In genomic region chr10:34282420-34283238, GRCm38 (mm10) we compare ENCODE assay signal across 8 mouse cellular contexts. TPM values are rescaled to one million over a fixed set of nuclear protein-coding genes. Genes with fewer than 3 reads are reported as not detected.
A peak's percentile ranks its signal among the peaks of the same experiment; 100 is the strongest.
DNase-seq lines count a peak whose midpoint lies in the region; ATAC-seq and TF ChIP-seq lines count a peak whose summit lies in the region.

No protein-coding gene starts in this region.

- no peaks in the 10 kb centered on the region for H3K27me3 ChIP-seq in embryonic facial prominence, embryonic 10.5 days (replicated peaks; ENCODE audit: low read depth, poor library complexity, severe bottlenecking)
- H3K27me3 ChIP-seq in liver, embryonic 12.5 days (replicated peaks) = no peaks in the 10 kb centered on the region
- no peaks in the 10 kb centered on the region for H3K27me3 ChIP-seq in midbrain, postnatal 0 days (ENCODE audit: insufficient read depth, low read length)

- WGBS in embryonic facial prominence, embryonic 10.5 days = 5% methylated on average over 47 of the region's 47 CpGs
- 4% methylated on average over 47 of the region's 47 CpGs for WGBS in liver, embryonic 12.5 days (ENCODE audit: insufficient replicate concordance)
- 4% methylated on average over 47 of the region's 47 CpGs for WGBS in midbrain, postnatal 0 days

- H3K4me1 ChIP-seq in embryonic facial prominence, embryonic 10.5 days = peaks cover 14% of the 10 kb centered on the region
- H3K4me1 ChIP-seq in liver, embryonic 12.5 days = peaks cover 21% of the 10 kb centered on the region
- peaks cover 9% of the 10 kb centered on the region; the same call in 1 of the 2 replicates for H3K4me1 ChIP-seq in midbrain, postnatal 0 days (ENCODE audit: insufficient read depth, low read length)

- peak overlapping the region; percentile 98 for H3K4me3 ChIP-seq in embryonic facial prominence, embryonic 10.5 days
- H3K4me3 ChIP-seq in liver, embryonic 12.5 days = peak overlapping the region; percentile 99
- peak overlapping the region; percentile 100 for H3K4me3 ChIP-seq in midbrain, postnatal 0 days (ENCODE audit: low read depth, low read length)

- peak overlapping the region; percentile 97 for H3K9ac ChIP-seq in liver, embryonic 12.5 days
- peak overlapping the region; percentile 96 for H3K9ac ChIP-seq in midbrain, postnatal 0 days (replicated peaks; ENCODE audit: low read length, poor library complexity, severe bottlenecking)

- DNase-seq in CD4-positive, CD25-positive, alpha-beta regulatory T cell, adult 2 months (ENCODE audit: low read depth, low spot score) = peak; percentile 56
- DNase-seq in adipocyte (ENCODE audit: low spot score) = peak; percentile 67
- DNase-seq in embryonic facial prominence, embryonic 10.5 days (ENCODE audit: low spot score) = no peak
- DNase-seq in heart, adult 9 months (ENCODE audit: low spot score in 2 of 2) = peak; percentile 50 to 58
- peak; percentile 63 to 81 for DNase-seq in kidney, adult 8-10 months
- DNase-seq in midbrain, postnatal 0 days (ENCODE audit: low spot score) = peak; percentile 45
- peak; percentile 39 to 63 for DNase-seq in urinary bladder, postnatal 4 days (ENCODE audit: low spot score in 2 of 2)

- peaks cover 23% of the 10 kb centered on the region for H3K36me3 ChIP-seq in embryonic facial prominence, embryonic 10.5 days (replicated peaks)
- H3K36me3 ChIP-seq in liver, embryonic 12.5 days = peaks cover 7% of the 10 kb centered on the region
- H3K36me3 ChIP-seq in midbrain, postnatal 0 days (ENCODE audit: insufficient read depth, low read length) = 0 out of 2 replicates have a peak, but pooled peaks cover 6% of the 10 kb centered on the region

- H3K27ac ChIP-seq in embryonic facial prominence, embryonic 10.5 days (replicated peaks) = peak overlapping the region; percentile 93
- peak overlapping the region; percentile 87 for H3K27ac ChIP-seq in liver, embryonic 12.5 days
- H3K27ac ChIP-seq in midbrain, postnatal 0 days (ENCODE audit: low read depth, low read length) = peak overlapping the region; percentile 90

- no peaks in the 10 kb centered on the region for H3K9me3 ChIP-seq in embryonic facial prominence, embryonic 10.5 days
- no peaks in the 10 kb centered on the region for H3K9me3 ChIP-seq in liver, embryonic 12.5 days (replicated peaks)
- no peaks in the 10 kb centered on the region for H3K9me3 ChIP-seq in midbrain, postnatal 0 days (ENCODE audit: low read length)

- H3K4me2 ChIP-seq in liver, embryonic 12.5 days = peak overlapping the region; percentile 84
- peak overlapping the region; percentile 88 for H3K4me2 ChIP-seq in midbrain, postnatal 0 days (ENCODE audit: low read depth, low read length, poor library complexity, severe bottlenecking)

- ATAC-seq in liver, embryonic 12.5 days = peak; percentile 53
- ATAC-seq in midbrain, postnatal 0 days (ENCODE audit: low FRiP score) = peak; percentile 48

- no peak for TF ChIP-seq CTCF in midbrain, postnatal 0 days (IDR thresholded peaks at IDR 0.05)

RNA-seq across cellular contexts. Expression of gene Tspyl1, which starts 0.6 kb away (rescaled TPM):
- 67.9 and 70.5 TPM in 2 replicates for polyA plus RNA-seq in embryonic facial prominence, embryonic 10.5 days (2016; fragmentation: Nextera tagmentation; extraction: Ambion mirVana)
- polyA plus RNA-seq in liver, embryonic 12.5 days (2016; fragmentation: Nextera tagmentation; extraction: Ambion mirVana) = 40.3 and 40.9 TPM in 2 replicates
- total RNA-seq in midbrain, postnatal 0 days (2014; rRNA removed) = 93.3 and 94.2 TPM in 2 replicates
- 129 and 139 TPM in 2 replicates for polyA plus RNA-seq in midbrain, postnatal 0 days (2015; fragmentation: Nextera tagmentation; extraction: Ambion mirVana)

RNA-seq across cellular contexts. Expression of gene Tspyl4, which starts 14.6 kb away (rescaled TPM):
- polyA plus RNA-seq in embryonic facial prominence, embryonic 10.5 days (2016; fragmentation: Nextera tagmentation; extraction: Ambion mirVana) = 37.3 and 37.9 TPM in 2 replicates
- polyA plus RNA-seq in liver, embryonic 12.5 days (2016; fragmentation: Nextera tagmentation; extraction: Ambion mirVana) = 1.5 and 2.1 TPM in 2 replicates
- 579 and 597 TPM in 2 replicates for total RNA-seq in midbrain, postnatal 0 days (2014; rRNA removed)
- 508 and 510 TPM in 2 replicates for polyA plus RNA-seq in midbrain, postnatal 0 days (2015; fragmentation: Nextera tagmentation; extraction: Ambion mirVana)

Comparison
In these comparisons a context has a peak if more than half of its experiments do, and no peak if none do; other contexts are left out.
1. RNA of gene Tspyl4, which starts 14.6 kb away (polyA plus RNA-seq): 508 to 510 TPM in midbrain, postnatal 0 days; 37.3 to 37.9 TPM in embryonic facial prominence, embryonic 10.5 days and 1.5 to 2.1 TPM in liver, embryonic 12.5 days; every median in the first group is over 10 times any median in the second.
2. Peak in every context shown above with its lines, with median percentiles within 50 percentile points of each other: H3K27ac ChIP-seq and H3K4me3 ChIP-seq.